Mouse (Mus musculus): ENCODE measurements around the gene Ttpal. TPM values are rescaled to one million over a fixed set of nuclear protein-coding genes. Genes with fewer than 3 reads are reported as not detected.

The Ttpal gene
- polyA plus RNA-seq, 1 experiment from 2014 or later = 18.6 TPM

GRCm38 (mm10) chr2:163587506-163587905 is 14.6 kb upstream of the Ttpal start:
- H3K27me3 ChIP-seq (ENCODE audit: control insufficient read depth, insufficient read depth, low read length) = no peaks in the 10 kb centered on the region
- no peak; the same call in 1 of the 2 replicates for ATAC-seq (replicated peaks; ENCODE audit: extremely low read depth, insufficient read depth, low FRiP score)
- H3K36me3 ChIP-seq (ENCODE audit: control insufficient read depth, insufficient read depth) = no peaks in the 10 kb centered on the region
- H3K4me1 ChIP-seq (ENCODE audit: control insufficient read depth, insufficient read depth, low read length) = no peaks in the 10 kb centered on the region
- no peak overlapping the region for H3K9ac ChIP-seq (ENCODE audit: low read length)
- no peak overlapping the region for H3K4me2 ChIP-seq (ENCODE audit: low read depth, low read length)
- no peaks in the 10 kb centered on the region for H3K9me3 ChIP-seq (replicated peaks; ENCODE audit: control insufficient read depth, low read length)
- H3K4me3 ChIP-seq (ENCODE audit: low read length) = no peak overlapping the region
- H3K27ac ChIP-seq (ENCODE audit: low read length) = no peak overlapping the region
- 34% methylated on average over 5 of the region's 5 CpGs for WGBS

- Histone ChIP-seq H3K27ac (ENCODE audit: low read length) (no peak overlapping the region), H3K9ac (ENCODE audit: low read length) (no peak overlapping the region), H3K27me3 (ENCODE audit: control insufficient read depth, insufficient read depth, low read length) (no peaks in the 10 kb centered on the region), H3K4me2 (ENCODE audit: low read depth, low read length) (no peak overlapping the region), H3K36me3 (ENCODE audit: control insufficient read depth, insufficient read depth) (no peaks in the 10 kb centered on the region), H3K4me1 (ENCODE audit: control insufficient read depth, insufficient read depth, low read length) (no peaks in the 10 kb centered on the region), H3K4me3 (ENCODE audit: low read length) (no peak overlapping the region), H3K9me3 (replicated peaks; ENCODE audit: control insufficient read depth, low read length) (no peaks in the 10 kb centered on the region)
- 49% methylated on average over 12 of the region's 12 CpGs for WGBS
- ATAC-seq (replicated peaks; ENCODE audit: extremely low read depth, insufficient read depth, low FRiP score) = no peak
Observed at GRCm38 (mm10) chr2:163590211-163590610, 11.9 kb upstream of the Ttpal start.

GRCm38 (mm10) chr2:163590996-163591395 is 11.1 kb upstream of the Ttpal start:
- no peak for ATAC-seq (replicated peaks; ENCODE audit: extremely low read depth, insufficient read depth, low FRiP score)
- Histone ChIP-seq H3K4me1 (ENCODE audit: control insufficient read depth, insufficient read depth, low read length) (no peaks in the 10 kb centered on the region), H3K9me3 (replicated peaks; ENCODE audit: control insufficient read depth, low read length) (no peaks in the 10 kb centered on the region), H3K9ac (ENCODE audit: low read length) (no peak overlapping the region), H3K4me3 (ENCODE audit: low read length) (no peak overlapping the region), H3K36me3 (ENCODE audit: control insufficient read depth, insufficient read depth) (no peaks in the 10 kb centered on the region), H3K27me3 (ENCODE audit: control insufficient read depth, insufficient read depth, low read length) (no peaks in the 10 kb centered on the region), H3K27ac (ENCODE audit: low read length) (no peak overlapping the region), H3K4me2 (ENCODE audit: low read depth, low read length) (no peak overlapping the region)
- 67% methylated on average over 5 of the region's 5 CpGs for WGBS

GRCm38 (mm10) chr2:163592084-163592483 is 10.0 kb upstream of the Ttpal start:
- ATAC-seq (replicated peaks; ENCODE audit: extremely low read depth, insufficient read depth, low FRiP score) = no peak
- H3K4me3 ChIP-seq (ENCODE audit: low read length) = no peak overlapping the region
- peaks cover 8% of the 10 kb centered on the region for H3K4me1 ChIP-seq (ENCODE audit: control insufficient read depth, insufficient read depth, low read length)
- WGBS = 47% methylated on average over 1 of the region's 1 CpGs
- no peak overlapping the region for H3K4me2 ChIP-seq (ENCODE audit: low read depth, low read length)
- H3K9ac ChIP-seq (ENCODE audit: low read length) = no peak overlapping the region
- H3K27me3 ChIP-seq (ENCODE audit: control insufficient read depth, insufficient read depth, low read length) = no peaks in the 10 kb centered on the region
- H3K27ac ChIP-seq (ENCODE audit: low read length) = no peak overlapping the region
- no peaks in the 10 kb centered on the region for H3K9me3 ChIP-seq (replicated peaks; ENCODE audit: control insufficient read depth, low read length)
- H3K36me3 ChIP-seq (ENCODE audit: control insufficient read depth, insufficient read depth) = no peaks in the 10 kb centered on the region

- Histone ChIP-seq H3K27me3 (ENCODE audit: control insufficient read depth, insufficient read depth, low read length) (no peaks in the 10 kb centered on the region), H3K36me3 (ENCODE audit: control insufficient read depth, insufficient read depth) (no peaks in the 10 kb centered on the region), H3K4me3 (ENCODE audit: low read length) (no peak overlapping the region), H3K4me2 (ENCODE audit: low read depth, low read length) (no peak overlapping the region), H3K27ac (ENCODE audit: low read length) (no peak overlapping the region), H3K9ac (ENCODE audit: low read length) (no peak overlapping the region), H3K4me1 (ENCODE audit: control insufficient read depth, insufficient read depth, low read length) (peaks cover 8% of the 10 kb centered on the region), H3K9me3 (replicated peaks; ENCODE audit: control insufficient read depth, low read length) (no peaks in the 10 kb centered on the region)
- 84% methylated on average over 10 of the region's 10 CpGs for WGBS
- no peak for ATAC-seq (replicated peaks; ENCODE audit: extremely low read depth, insufficient read depth, low FRiP score)
Observed at GRCm38 (mm10) chr2:163593636-163594282, 8.4 kb upstream of the Ttpal start.

GRCm38 (mm10) chr2:163595119-163595518 is 7.0 kb upstream of the Ttpal start:
- H3K27ac ChIP-seq (ENCODE audit: low read length) = peak overlapping the region; percentile 10; the same call in 1 of the 2 replicates
- no peaks in the 10 kb centered on the region for H3K27me3 ChIP-seq (ENCODE audit: control insufficient read depth, insufficient read depth, low read length)
- WGBS = 19% methylated on average over 2 of the region's 2 CpGs
- no peaks in the 10 kb centered on the region for H3K9me3 ChIP-seq (replicated peaks; ENCODE audit: control insufficient read depth, low read length)
- no peaks in the 10 kb centered on the region for H3K36me3 ChIP-seq (ENCODE audit: control insufficient read depth, insufficient read depth)
- H3K4me2 ChIP-seq (ENCODE audit: low read depth, low read length) = no peak overlapping the region
- H3K4me1 ChIP-seq (ENCODE audit: control insufficient read depth, insufficient read depth, low read length) = peaks cover 8% of the 10 kb centered on the region
- H3K9ac ChIP-seq (ENCODE audit: low read length) = no peak overlapping the region
- ATAC-seq (replicated peaks; ENCODE audit: extremely low read depth, insufficient read depth, low FRiP score) = no peak
- H3K4me3 ChIP-seq (ENCODE audit: low read length) = no peak overlapping the region

- Histone ChIP-seq H3K27ac (ENCODE audit: low read length) (peak overlapping the region; percentile 81), H3K4me2 (ENCODE audit: low read depth, low read length) (no peak overlapping the region), H3K27me3 (ENCODE audit: control insufficient read depth, insufficient read depth, low read length) (no peaks in the 10 kb centered on the region), H3K4me1 (ENCODE audit: control insufficient read depth, insufficient read depth, low read length) (peaks cover 8% of the 10 kb centered on the region), H3K9ac (ENCODE audit: low read length) (no peak overlapping the region), H3K36me3 (ENCODE audit: control insufficient read depth, insufficient read depth) (no peaks in the 10 kb centered on the region), H3K4me3 (ENCODE audit: low read length) (no peak overlapping the region), H3K9me3 (replicated peaks; ENCODE audit: control insufficient read depth, low read length) (no peaks in the 10 kb centered on the region)
- 53% methylated on average over 13 of the region's 13 CpGs for WGBS
- peak; percentile 39; the same call in 1 of the 2 replicates for ATAC-seq (replicated peaks; ENCODE audit: extremely low read depth, insufficient read depth, low FRiP score)
Observed at GRCm38 (mm10) chr2:163596057-163596872, 5.8 kb upstream of the Ttpal start.

GRCm38 (mm10) chr2:163596873-163597155 is 5.3 kb upstream of the Ttpal start:
- Histone ChIP-seq H3K9me3 (replicated peaks; ENCODE audit: control insufficient read depth, low read length) (no peaks in the 10 kb centered on the region), H3K4me1 (ENCODE audit: control insufficient read depth, insufficient read depth, low read length) (peaks cover 12% of the 10 kb centered on the region), H3K4me3 (ENCODE audit: low read length) (no peak overlapping the region), H3K27ac (ENCODE audit: low read length) (peak overlapping the region; percentile 81), H3K4me2 (ENCODE audit: low read depth, low read length) (no peak overlapping the region), H3K36me3 (ENCODE audit: control insufficient read depth, insufficient read depth) (no peaks in the 10 kb centered on the region), H3K27me3 (ENCODE audit: control insufficient read depth, insufficient read depth, low read length) (no peaks in the 10 kb centered on the region), H3K9ac (ENCODE audit: low read length) (no peak overlapping the region)
- WGBS = 55% methylated on average over 3 of the region's 3 CpGs
- ATAC-seq (replicated peaks; ENCODE audit: extremely low read depth, insufficient read depth, low FRiP score) = no peak

GRCm38 (mm10) chr2:163597661-163598060 is 4.5 kb upstream of the Ttpal start:
- H3K4me3 ChIP-seq (ENCODE audit: low read length) = no peak overlapping the region
- H3K4me1 ChIP-seq (ENCODE audit: control insufficient read depth, insufficient read depth, low read length) = peaks cover 13% of the 10 kb centered on the region
- WGBS = 53% methylated on average over 4 of the region's 4 CpGs
- H3K27me3 ChIP-seq (ENCODE audit: control insufficient read depth, insufficient read depth, low read length) = no peaks in the 10 kb centered on the region
- H3K4me2 ChIP-seq (ENCODE audit: low read depth, low read length) = no peak overlapping the region
- no peak for ATAC-seq (replicated peaks; ENCODE audit: extremely low read depth, insufficient read depth, low FRiP score)
- no peaks in the 10 kb centered on the region for H3K36me3 ChIP-seq (ENCODE audit: control insufficient read depth, insufficient read depth)
- no peak overlapping the region for H3K27ac ChIP-seq (ENCODE audit: low read length)
- no peak overlapping the region for H3K9ac ChIP-seq (ENCODE audit: low read length)
- H3K9me3 ChIP-seq (replicated peaks; ENCODE audit: control insufficient read depth, low read length) = no peaks in the 10 kb centered on the region
